Mouse (Mus musculus): ENCODE data around the gene Fads6.

DNA sequence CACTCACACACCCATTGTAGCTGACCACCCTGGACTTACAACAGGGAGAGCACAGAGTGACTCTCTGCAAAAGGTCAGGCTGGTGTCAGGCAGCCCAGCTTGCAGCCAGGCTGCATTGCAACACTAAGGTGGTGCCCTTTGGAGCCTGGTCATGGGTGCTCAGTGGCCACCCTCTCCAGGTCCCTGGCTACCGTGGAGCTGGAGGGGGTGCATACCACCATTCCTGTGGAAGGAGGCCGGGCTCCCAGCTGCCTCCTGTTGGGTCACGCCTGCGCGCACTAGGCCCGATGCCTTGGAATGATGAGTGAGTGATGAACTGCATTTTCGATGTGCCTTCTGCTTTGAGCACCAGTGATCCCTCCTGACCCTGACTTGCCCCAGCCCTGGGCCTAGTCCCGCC lies 52.6 kb downstream of the Fads6 start:
- TF ChIP-seq CTCF (IDR thresholded peaks at IDR 0.05; ENCODE audit: insufficient read depth, low read depth, low read length): no peak
- no peak for TF ChIP-seq POLR2A (IDR thresholded peaks at IDR 0.05; ENCODE audit: insufficient read depth, low read depth, low read length)

All from olfactory bulb, adult 2 months (tissue).